Mouse (Mus musculus): ENCODE data around the gene Pibf1. TPM values are rescaled to one million over a fixed set of nuclear protein-coding genes. Genes with fewer than 3 reads are reported as not detected.
A peak's percentile ranks its signal among the peaks of the same experiment; 100 is the strongest.

The Pibf1 gene
- polyA plus RNA-seq, 1 experiment from 2014 or later = 7.6 TPM

DNA sequence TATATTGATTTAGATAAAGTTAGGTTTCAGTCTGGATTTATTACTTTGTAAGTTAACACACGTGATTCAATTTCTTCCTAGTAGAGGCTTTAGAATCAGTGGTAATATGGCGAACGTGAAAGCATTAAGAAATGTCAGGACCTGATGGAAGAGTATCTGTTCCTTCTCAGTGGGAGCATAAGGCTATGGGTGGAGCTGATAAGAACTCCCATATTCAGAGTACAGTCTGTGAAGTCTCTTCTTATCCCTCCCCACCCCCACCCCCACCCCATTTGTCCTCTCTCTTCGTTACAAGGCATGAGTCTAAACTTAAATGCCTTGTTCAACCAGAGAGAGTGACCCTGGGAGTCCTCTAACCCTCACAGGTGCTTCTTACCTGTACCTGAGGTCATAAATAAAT lies 53.5 kb downstream of the Pibf1 start:
- H3K4me3 ChIP-seq (ENCODE audit: low read depth, low read length) = no peak overlapping the region
- H3K9me3 ChIP-seq (ENCODE audit: control insufficient read depth, low read length) = no peaks in the 10 kb centered on the region
- DNase-seq (ENCODE audit: low spot score) (no peak), ATAC-seq (ENCODE audit: low FRiP score, low TSS enrichment) (no peak)
- H3K4me2 ChIP-seq (replicated peaks; ENCODE audit: low read depth) = no peak overlapping the region
- H3K4me1 ChIP-seq (replicated peaks; ENCODE audit: control insufficient read depth, insufficient read depth) = no peaks in the 10 kb centered on the region
- H3K27me3 ChIP-seq (ENCODE audit: control insufficient read depth, insufficient read depth, low read length) = no peaks in the 10 kb centered on the region
- H3K27ac ChIP-seq (replicated peaks) = no peak overlapping the region
- peaks cover 8% of the 10 kb centered on the region for H3K36me3 ChIP-seq (ENCODE audit: control insufficient read depth, insufficient read depth, low read length)
- 90% methylated on average over 4 of the region's 4 CpGs for WGBS
- TF ChIP-seq CTCF (IDR thresholded peaks at IDR 0.05; ENCODE audit: low read depth) (no peak), EP300 (optimal IDR thresholded peaks at IDR 0.05) (no peak)
- no peak overlapping the region for H3K9ac ChIP-seq (ENCODE audit: low read length)

- DNase-seq (ENCODE audit: low spot score) = no peak
- Histone ChIP-seq H3K27ac (replicated peaks) (no peak overlapping the region), H3K9me3 (ENCODE audit: control insufficient read depth, low read length) (no peaks in the 10 kb centered on the region), H3K4me3 (ENCODE audit: low read depth, low read length) (no peak overlapping the region), H3K36me3 (ENCODE audit: control insufficient read depth, insufficient read depth, low read length) (peaks cover 7% of the 10 kb centered on the region; the same call in 1 of the 2 replicates), H3K4me1 (replicated peaks; ENCODE audit: control insufficient read depth, insufficient read depth) (no peaks in the 10 kb centered on the region), H3K27me3 (ENCODE audit: control insufficient read depth, insufficient read depth, low read length) (no peaks in the 10 kb centered on the region), H3K4me2 (replicated peaks; ENCODE audit: low read depth) (no peak overlapping the region), H3K9ac (ENCODE audit: low read length) (no peak overlapping the region)
- no peak for ATAC-seq (ENCODE audit: low FRiP score, low TSS enrichment)
- TF ChIP-seq EP300 (optimal IDR thresholded peaks at IDR 0.05) = no peak
- no peak for TF ChIP-seq CTCF (IDR thresholded peaks at IDR 0.05; ENCODE audit: low read depth)
- 84% methylated on average over 6 of the region's 6 CpGs for WGBS
Observed at GRCm38 (mm10) chr14:99159940-99160339, 60.7 kb downstream of the Pibf1 start.

- 0 out of 2 replicates have a peak, but pooled peaks cover 2% of the 10 kb centered on the region for H3K36me3 ChIP-seq (ENCODE audit: control insufficient read depth, insufficient read depth, low read length)
- H3K4me1 ChIP-seq (replicated peaks; ENCODE audit: control insufficient read depth, insufficient read depth) = no peaks in the 10 kb centered on the region
- no peak for ATAC-seq (ENCODE audit: low FRiP score, low TSS enrichment)
- H3K27ac ChIP-seq (replicated peaks) = no peak overlapping the region
- no peaks in the 10 kb centered on the region for H3K27me3 ChIP-seq (ENCODE audit: control insufficient read depth, insufficient read depth, low read length)
- DNase-seq (ENCODE audit: low spot score) = no peak
- TF ChIP-seq EP300 (optimal IDR thresholded peaks at IDR 0.05) (no peak), CTCF (IDR thresholded peaks at IDR 0.05; ENCODE audit: low read depth) (no peak)
- H3K4me3 ChIP-seq (ENCODE audit: low read depth, low read length) = no peak overlapping the region
- H3K9me3 ChIP-seq (ENCODE audit: control insufficient read depth, low read length) = no peaks in the 10 kb centered on the region
- no peak overlapping the region for H3K4me2 ChIP-seq (replicated peaks; ENCODE audit: low read depth)
- H3K9ac ChIP-seq (ENCODE audit: low read length) = no peak overlapping the region
- 82% methylated on average over 3 of the region's 3 CpGs for WGBS
Observed at GRCm38 (mm10) chr14:99163051-99163450, 63.8 kb downstream of the Pibf1 start.

GRCm38 (mm10) chr14:99174138-99174745 lies 75.0 kb downstream of the Pibf1 start:
- no peak overlapping the region for H3K27ac ChIP-seq (replicated peaks)
- no peaks in the 10 kb centered on the region for H3K9me3 ChIP-seq (ENCODE audit: control insufficient read depth, low read length)
- H3K9ac ChIP-seq (ENCODE audit: low read length) = no peak overlapping the region
- no peaks in the 10 kb centered on the region for H3K36me3 ChIP-seq (ENCODE audit: control insufficient read depth, insufficient read depth, low read length)
- ATAC-seq (ENCODE audit: low FRiP score, low TSS enrichment) (peak; percentile 97), DNase-seq (ENCODE audit: low spot score) (peak; percentile 63)
- no peak overlapping the region for H3K4me3 ChIP-seq (ENCODE audit: low read depth, low read length)
- H3K4me2 ChIP-seq (replicated peaks; ENCODE audit: low read depth) = no peak overlapping the region
- TF ChIP-seq CTCF (IDR thresholded peaks at IDR 0.05; ENCODE audit: low read depth) = no peak
- no peak for TF ChIP-seq EP300 (optimal IDR thresholded peaks at IDR 0.05)
- no peaks in the 10 kb centered on the region for H3K4me1 ChIP-seq (replicated peaks; ENCODE audit: control insufficient read depth, insufficient read depth)
- WGBS = 43% methylated on average over 4 of the region's 4 CpGs
- no peaks in the 10 kb centered on the region for H3K27me3 ChIP-seq (ENCODE audit: control insufficient read depth, insufficient read depth, low read length)

DNA sequence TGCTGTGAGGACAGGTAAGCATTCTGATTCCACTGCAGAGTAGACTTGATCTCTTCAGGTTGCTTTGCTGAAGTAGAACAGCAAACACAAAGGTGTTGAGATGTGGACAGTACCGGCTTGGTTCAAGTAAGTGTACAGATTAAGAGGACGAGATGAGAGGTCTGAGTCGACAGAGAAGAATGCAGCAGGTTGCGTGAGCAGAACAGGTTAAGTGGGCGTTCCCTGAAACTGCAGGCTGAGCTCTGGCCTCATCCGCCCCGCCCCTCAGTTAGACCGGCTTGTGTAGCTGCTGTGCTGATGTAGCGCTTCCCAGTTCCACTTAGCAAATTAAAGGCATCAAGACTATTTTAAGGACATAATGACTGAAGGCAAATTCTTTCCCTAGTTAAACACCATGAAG lies 77.3 kb downstream of the Pibf1 start:
- peak; percentile 83 for DNase-seq (ENCODE audit: low spot score)
- WGBS = 41% methylated on average over 9 of the region's 9 CpGs
- H3K4me1 ChIP-seq (replicated peaks; ENCODE audit: control insufficient read depth, insufficient read depth) = no peaks in the 10 kb centered on the region
- no peaks in the 10 kb centered on the region for H3K36me3 ChIP-seq (ENCODE audit: control insufficient read depth, insufficient read depth, low read length)
- H3K27ac ChIP-seq (replicated peaks) = no peak overlapping the region
- peak; percentile 81 for ATAC-seq (ENCODE audit: low FRiP score, low TSS enrichment)
- H3K9ac ChIP-seq (ENCODE audit: low read length) = no peak overlapping the region
- TF ChIP-seq CTCF (IDR thresholded peaks at IDR 0.05; ENCODE audit: low read depth) (no peak), EP300 (optimal IDR thresholded peaks at IDR 0.05) (peak; percentile 77)
- H3K27me3 ChIP-seq (ENCODE audit: control insufficient read depth, insufficient read depth, low read length) = no peaks in the 10 kb centered on the region
- no peaks in the 10 kb centered on the region for H3K9me3 ChIP-seq (ENCODE audit: control insufficient read depth, low read length)
- H3K4me3 ChIP-seq (ENCODE audit: low read depth, low read length) = no peak overlapping the region
- H3K4me2 ChIP-seq (replicated peaks; ENCODE audit: low read depth) = no peak overlapping the region

DNA sequence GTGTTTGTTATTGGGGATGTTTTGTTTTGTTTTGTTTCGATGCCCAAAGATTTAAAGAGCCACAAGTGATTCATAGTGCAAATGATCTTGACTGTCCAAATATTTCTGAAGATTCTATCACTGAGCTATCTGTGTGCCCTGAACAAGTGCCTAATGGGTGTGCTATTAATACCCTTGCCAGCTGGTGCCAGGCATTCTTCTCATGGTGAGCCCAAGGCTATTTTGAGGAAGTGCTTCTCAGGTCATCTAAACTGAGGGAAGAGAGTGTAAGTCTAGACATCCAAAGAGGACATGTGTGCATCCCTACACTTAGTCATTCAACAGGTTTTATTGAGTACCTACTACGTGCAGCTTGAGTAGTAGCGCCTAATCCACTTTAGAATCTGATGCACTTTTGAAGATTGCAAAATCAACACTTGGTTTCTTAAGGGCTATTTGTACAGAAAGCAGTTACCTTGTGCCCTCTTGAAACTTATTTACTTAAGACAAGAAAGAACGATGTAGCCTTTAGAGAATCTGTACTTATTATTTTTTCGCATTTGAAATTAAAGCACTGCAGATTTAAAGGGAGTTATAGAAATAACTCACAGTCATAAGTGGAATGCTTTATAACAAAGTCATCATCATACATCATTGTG lies 91.0 kb downstream of the Pibf1 start:
- H3K27me3 ChIP-seq (ENCODE audit: control insufficient read depth, insufficient read depth, low read length) = no peaks in the 10 kb centered on the region
- no peak for ATAC-seq (ENCODE audit: low FRiP score, low TSS enrichment)
- DNase-seq (ENCODE audit: low spot score) = no peak
- H3K36me3 ChIP-seq (ENCODE audit: control insufficient read depth, insufficient read depth, low read length) = no peaks in the 10 kb centered on the region
- WGBS = 73% methylated on average over 5 of the region's 5 CpGs
- H3K27ac ChIP-seq (replicated peaks) = no peak overlapping the region
- no peaks in the 10 kb centered on the region for H3K4me1 ChIP-seq (replicated peaks; ENCODE audit: control insufficient read depth, insufficient read depth)
- no peak overlapping the region for H3K9ac ChIP-seq (ENCODE audit: low read length)
- no peaks in the 10 kb centered on the region for H3K9me3 ChIP-seq (ENCODE audit: control insufficient read depth, low read length)
- no peak overlapping the region for H3K4me2 ChIP-seq (replicated peaks; ENCODE audit: low read depth)
- H3K4me3 ChIP-seq (ENCODE audit: low read depth, low read length) = no peak overlapping the region
- TF ChIP-seq EP300 (optimal IDR thresholded peaks at IDR 0.05) (no peak), CTCF (IDR thresholded peaks at IDR 0.05; ENCODE audit: low read depth) (no peak)
